Mouse (Mus musculus) lung, adult 2 months (tissue): ENCODE results near the gene Col4a3bp. TPM values are rescaled to one million over a fixed set of nuclear protein-coding genes. Genes with fewer than 3 reads are reported as not detected.

Experiments
- DNase-seq: peaks from one replicate; pipeline ENCODE4 v3.0.0; 2022
- H3K4me1 ChIP-seq: fragments of 200-500 bp; 2 replicates; pipeline ENCODE4 v1.6.1; 2011; ENCODE audit warnings: low read length; ENCODE audit not compliant: control insufficient read depth, insufficient read depth
- H3K4me3 ChIP-seq: fragments of 200-500 bp; replicated peaks from 2 replicates; pipeline ENCODE3; 2011; ENCODE audit warnings: low read depth, mild to moderate bottlenecking, control low read depth, low read length; ENCODE audit errors: extremely low read depth
- CTCF ChIP-seq: fragments of 200-500 bp; IDR thresholded peaks from 2 replicates; pipeline ENCODE4 v1.5.1; 2011; ENCODE audit warnings: mild to moderate bottlenecking, low read length, control low read depth; ENCODE audit not compliant: insufficient read depth
- POLR2A ChIP-seq: fragments of 200-500 bp; IDR thresholded peaks from 2 replicates; pipeline ENCODE4 v1.6.1; 2011; ENCODE audit warnings: low read depth, mild to moderate bottlenecking, control low read depth, low read length, borderline replicate concordance; ENCODE audit errors: extremely low read depth
- WGBS: fragments of 180-500 bp; shearing (Covaris S2); methylation state at CpG from one replicate; pipeline ENCODE4 v1.1.7; 2018; 5-methylcytosine and 5-hydroxymethylcytosine counted together
- polyA plus RNA-seq: library from polyadenylated mRNA; depleted of rRNA; stranded (reverse); fragments of >200 nt; gene quantifications from 2 replicates; pipeline ENCODE4 v1.2.3, GENCODE M21; 2012; rRNA removed

The Col4a3bp gene
- polyA plus RNA-seq, 1 experiment, result 15.2 TPM

GRCm38 (mm10) chr13:96675756-96676155, 133.3 kb downstream of the Col4a3bp start:
- TF ChIP-seq CTCF (no peak), POLR2A (no peak)
- DNase-seq, result no peak
- WGBS, result 80% methylated on average over 6 of the region's 6 CpGs
- Histone ChIP-seq H3K4me3 (no peak overlapping the region), H3K4me1 (no peaks in the 10 kb centered on the region)

GRCm38 (mm10) chr13:96677071-96677470, 134.7 kb downstream of the Col4a3bp start:
- WGBS, result 84% methylated on average over 1 of the region's 1 CpGs
- no peak for TF ChIP-seq CTCF
- no peak for TF ChIP-seq POLR2A
- DNase-seq, result no peak
- no peaks in the 10 kb centered on the region for H3K4me1 ChIP-seq
- H3K4me3 ChIP-seq, result no peak overlapping the region

GRCm38 (mm10) chr13:96678616-96679015, 136.2 kb downstream of the Col4a3bp start:
- no peaks in the 10 kb centered on the region for H3K4me1 ChIP-seq
- WGBS, result 58% methylated on average over 6 of the region's 6 CpGs
- H3K4me3 ChIP-seq, result no peak overlapping the region
- no peak for DNase-seq
- TF ChIP-seq CTCF (no peak), POLR2A (no peak)

GRCm38 (mm10) chr13:96680163-96681087, 138.0 kb downstream of the Col4a3bp start:
- DNase-seq, result no peak
- WGBS, result 43% methylated on average over 9 of the region's 9 CpGs
- H3K4me3 ChIP-seq, result no peak overlapping the region
- TF ChIP-seq CTCF (no peak), POLR2A (no peak)
- H3K4me1 ChIP-seq, result no peaks in the 10 kb centered on the region

GRCm38 (mm10) chr13:96681088-96681620, 138.7 kb downstream of the Col4a3bp start:
- TF ChIP-seq POLR2A, result no peak
- no peak for TF ChIP-seq CTCF
- DNase-seq, result no peak
- Histone ChIP-seq H3K4me3 (no peak overlapping the region), H3K4me1 (no peaks in the 10 kb centered on the region)

GRCm38 (mm10) chr13:96684779-96685178, 142.4 kb downstream of the Col4a3bp start:
- no peak for TF ChIP-seq CTCF
- TF ChIP-seq POLR2A, result no peak
- DNase-seq, result no peak
- Histone ChIP-seq H3K4me3 (no peak overlapping the region), H3K4me1 (no peaks in the 10 kb centered on the region)
- 76% methylated on average over 5 of the region's 5 CpGs for WGBS

- TF ChIP-seq CTCF (no peak), POLR2A (no peak)
- 61% methylated on average over 9 of the region's 9 CpGs for WGBS
- no peaks in the 10 kb centered on the region for H3K4me1 ChIP-seq
- no peak overlapping the region for H3K4me3 ChIP-seq
- DNase-seq, result no peak
These were observed 144.8 kb downstream of the Col4a3bp start for GRCm38 (mm10) chr13:96687261-96687660.

Other genes starting within 250 kb of the Col4a3bp start
- 6.3 and 10.5 TPM in 2 replicates for gene Poc5, start 154.3 kb upstream of the Col4a3bp start, polyA plus RNA-seq
- gene Ankdd1b, start 71.4 kb upstream of the Col4a3bp start, polyA plus RNA-seq, result 0.06 TPM in 1 of 2 replicates, not detected in the other
- gene Gm17622, start 51.9 kb upstream of the Col4a3bp start, polyA plus RNA-seq, result not detected in 2 replicates
- gene Polk, start within 50 bp of the Col4a3bp start, polyA plus RNA-seq, result 1.7 and 3.6 TPM in 2 replicates
- 13.6 and 18.2 TPM in 2 replicates for gene Hmgcr, start 128.3 kb downstream of the Col4a3bp start, polyA plus RNA-seq
- not detected in 2 replicates for gene Ankrd31, start 205.7 kb downstream of the Col4a3bp start, polyA plus RNA-seq